Mouse (Mus musculus): ENCODE measurements around the gene Secisbp2l. TPM values are rescaled to one million over a fixed set of nuclear protein-coding genes. Genes with fewer than 3 reads are reported as not detected.

Gene Secisbp2l
- 30.1 and 31.1 TPM in 2 replicates for polyA plus RNA-seq (2016; fragmentation: Nextera tagmentation; extraction: Ambion mirVana)

DNA sequence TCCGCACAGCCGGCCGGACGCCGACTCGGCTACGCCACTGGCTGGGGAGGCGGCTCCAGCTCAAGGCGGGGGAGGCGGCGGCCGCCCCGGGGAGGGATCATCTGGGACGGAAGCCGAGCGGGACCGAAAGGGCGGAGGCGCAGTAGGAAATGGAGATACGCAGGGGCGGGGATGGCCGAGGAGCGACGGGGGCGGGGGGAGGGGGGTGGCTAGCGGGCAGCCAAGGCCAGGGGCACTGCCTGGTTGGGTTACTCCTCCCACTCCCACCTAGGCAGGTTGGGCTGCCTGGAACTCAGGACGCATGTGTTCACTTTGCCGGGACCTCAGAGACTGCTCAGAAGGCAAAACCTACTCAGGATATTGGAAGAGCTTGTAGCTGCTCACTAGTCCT, at the start of gene Secisbp2l:
Secisbp2l (minus strand) TSS at position 152 of the 391 bp plus-strand sequence.
- H3K4me2 ChIP-seq = peak within 1 kb of the TSS; percentile 71
- peak within 1 kb of the TSS; percentile 95 for H3K9ac ChIP-seq
- peak; percentile 96 for ATAC-seq (ENCODE audit: low FRiP score)
- peaks cover 18% of the 10 kb centered on the region for H3K4me1 ChIP-seq
- H3K27ac ChIP-seq = peak within 1 kb of the TSS; percentile 81
- H3K36me3 ChIP-seq (replicated peaks) = no peaks in the 10 kb centered on the region
- H3K4me3 ChIP-seq (replicated peaks) = peak within 1 kb of the TSS; percentile 94
- WGBS = 1% methylated on average over 28 of the region's 28 CpGs
- H3K9me3 ChIP-seq = no peaks in the 10 kb centered on the region
- H3K27me3 ChIP-seq = no peaks in the 10 kb centered on the region

DNA sequence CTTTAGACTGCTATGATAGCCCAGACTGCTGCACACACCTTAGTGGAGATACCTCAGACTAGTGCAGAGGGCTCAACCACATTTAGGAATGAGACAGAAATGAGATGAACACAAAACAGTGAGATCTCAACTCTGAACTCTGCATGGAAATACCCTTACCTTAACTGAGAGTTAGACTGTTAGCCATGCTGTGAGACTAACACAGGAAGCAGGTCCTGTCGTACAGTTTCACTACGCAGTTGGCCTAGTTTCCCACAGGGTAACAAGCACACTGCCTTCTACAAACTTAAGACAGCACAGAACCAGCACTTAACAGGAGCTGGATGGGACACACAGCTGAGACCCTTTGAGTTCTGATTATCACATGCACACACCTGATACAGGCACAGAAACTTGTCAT, 47.3 kb upstream of the Secisbp2l start:
- Histone ChIP-seq H3K4me3 (replicated peaks) (no peak overlapping the region), H3K27ac (no peak overlapping the region), H3K27me3 (no peaks in the 10 kb centered on the region), H3K4me2 (no peak overlapping the region), H3K9ac (no peak overlapping the region), H3K4me1 (no peaks in the 10 kb centered on the region), H3K9me3 (no peaks in the 10 kb centered on the region), H3K36me3 (replicated peaks) (peaks cover 40% of the 10 kb centered on the region)
- ATAC-seq (ENCODE audit: low FRiP score) = no peak
- 88% methylated on average over 2 of the region's 2 CpGs for WGBS

DNA sequence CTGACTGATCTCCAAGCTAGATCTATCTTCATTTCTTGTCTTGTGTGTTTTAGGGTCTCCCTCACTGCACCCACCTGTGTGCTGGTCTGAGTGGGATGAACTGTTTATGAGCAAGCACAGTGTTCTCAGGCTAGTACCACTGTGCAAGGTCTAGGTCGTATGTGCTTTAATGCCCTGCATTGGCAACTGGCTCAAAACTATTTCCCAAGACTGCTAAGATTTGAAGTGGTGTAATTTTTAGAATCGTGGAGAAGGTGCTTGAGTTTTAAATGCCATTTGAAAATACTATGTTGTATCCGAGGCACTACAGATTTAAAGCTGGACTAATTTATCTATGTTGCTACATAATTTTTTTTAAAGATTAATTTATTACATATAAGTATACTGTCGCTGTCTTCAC, 45.2 kb upstream of the Secisbp2l start:
- H3K4me2 ChIP-seq = no peak overlapping the region
- no peak for ATAC-seq (ENCODE audit: low FRiP score)
- 90% methylated on average over 4 of the region's 4 CpGs for WGBS
- H3K27ac ChIP-seq = no peak overlapping the region
- H3K9ac ChIP-seq = no peak overlapping the region
- no peaks in the 10 kb centered on the region for H3K9me3 ChIP-seq
- H3K36me3 ChIP-seq (replicated peaks) = peaks cover 23% of the 10 kb centered on the region
- H3K27me3 ChIP-seq = no peaks in the 10 kb centered on the region
- H3K4me3 ChIP-seq (replicated peaks) = no peak overlapping the region
- no peaks in the 10 kb centered on the region for H3K4me1 ChIP-seq

DNA sequence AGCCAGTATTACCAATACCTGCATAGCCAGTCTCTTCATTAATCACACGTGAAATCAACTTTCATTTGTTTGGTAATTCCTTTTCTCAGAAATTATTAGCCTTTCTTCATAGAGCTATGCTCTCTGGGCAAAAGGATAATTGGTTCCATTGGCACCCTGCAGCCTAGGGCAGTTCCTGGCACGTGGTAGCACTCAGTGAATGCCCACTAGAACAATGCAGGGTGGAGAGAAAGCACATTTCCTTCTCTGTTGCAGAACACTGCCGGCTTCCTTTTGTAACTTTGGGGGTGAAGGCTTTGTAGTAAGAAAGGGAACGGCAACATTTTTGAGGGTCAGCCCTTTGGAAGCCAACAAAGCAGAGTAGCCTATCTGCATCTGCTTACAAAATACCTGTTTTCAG, 43.5 kb upstream of the Secisbp2l start:
- no peak overlapping the region for H3K9ac ChIP-seq
- peaks cover 8% of the 10 kb centered on the region for H3K36me3 ChIP-seq (replicated peaks)
- H3K27ac ChIP-seq = no peak overlapping the region
- H3K9me3 ChIP-seq = no peaks in the 10 kb centered on the region
- no peaks in the 10 kb centered on the region for H3K27me3 ChIP-seq
- no peak overlapping the region for H3K4me3 ChIP-seq (replicated peaks)
- no peak overlapping the region for H3K4me2 ChIP-seq
- no peak for ATAC-seq (ENCODE audit: low FRiP score)
- no peaks in the 10 kb centered on the region; the same call in 1 of the 2 replicates for H3K4me1 ChIP-seq
- 34% methylated on average over 4 of the region's 4 CpGs for WGBS

DNA sequence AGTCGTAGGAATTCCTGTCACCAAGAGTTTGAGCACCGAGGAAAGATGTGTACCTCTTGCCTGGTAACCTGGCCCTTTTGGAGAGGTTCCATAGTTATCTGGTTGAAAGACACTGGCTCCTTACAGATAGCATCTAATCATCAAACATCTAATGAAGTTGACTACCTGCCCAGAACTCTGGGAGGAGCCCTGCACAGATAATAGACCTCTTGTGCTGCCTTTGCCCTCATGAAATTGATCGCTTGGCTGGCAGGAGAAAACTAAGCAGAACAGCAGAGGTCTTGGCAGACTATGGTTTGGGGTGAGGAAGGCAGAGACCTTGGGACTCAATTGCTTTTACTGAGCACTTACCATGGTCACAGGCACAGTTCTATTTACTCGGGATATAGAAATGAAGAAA, 37.7 kb upstream of the Secisbp2l start:
- 91% methylated on average over 4 of the region's 4 CpGs for WGBS
- Histone ChIP-seq H3K4me2 (no peak overlapping the region), H3K27me3 (no peaks in the 10 kb centered on the region), H3K9me3 (no peaks in the 10 kb centered on the region), H3K27ac (no peak overlapping the region), H3K4me1 (no peaks in the 10 kb centered on the region; the same call in 1 of the 2 replicates), H3K36me3 (replicated peaks) (no peaks in the 10 kb centered on the region), H3K9ac (no peak overlapping the region), H3K4me3 (replicated peaks) (no peak overlapping the region)
- ATAC-seq (ENCODE audit: low FRiP score) = no peak

GRCm38 (mm10) chr2:125813972-125814595, 31.4 kb upstream of the Secisbp2l start:
- Histone ChIP-seq H3K9me3 (no peaks in the 10 kb centered on the region), H3K27me3 (no peaks in the 10 kb centered on the region)

GRCm38 (mm10) chr2:125811332-125811731, 28.7 kb upstream of the Secisbp2l start:
- H3K36me3 ChIP-seq (replicated peaks) = no peaks in the 10 kb centered on the region
- no peaks in the 10 kb centered on the region for H3K9me3 ChIP-seq
- H3K27ac ChIP-seq = no peak overlapping the region
- no peak overlapping the region for H3K9ac ChIP-seq
- H3K4me3 ChIP-seq (replicated peaks) = no peak overlapping the region
- WGBS = 85% methylated on average over 2 of the region's 2 CpGs
- no peaks in the 10 kb centered on the region for H3K27me3 ChIP-seq
- no peak for ATAC-seq (ENCODE audit: low FRiP score)
- H3K4me2 ChIP-seq = no peak overlapping the region
- H3K4me1 ChIP-seq = no peaks in the 10 kb centered on the region

More at GRCm38 (mm10) chr2:125813972-125814595, 31.4 kb upstream of the Secisbp2l start:
- Histone ChIP-seq H3K4me2 (no peak overlapping the region), H3K4me3 (replicated peaks) (no peak overlapping the region), H3K4me1 (no peaks in the 10 kb centered on the region), H3K36me3 (replicated peaks) (no peaks in the 10 kb centered on the region), H3K9ac (no peak overlapping the region), H3K27ac (no peak overlapping the region)
- no peak for ATAC-seq (ENCODE audit: low FRiP score)
- 76% methylated on average over 9 of the region's 9 CpGs for WGBS

DNA sequence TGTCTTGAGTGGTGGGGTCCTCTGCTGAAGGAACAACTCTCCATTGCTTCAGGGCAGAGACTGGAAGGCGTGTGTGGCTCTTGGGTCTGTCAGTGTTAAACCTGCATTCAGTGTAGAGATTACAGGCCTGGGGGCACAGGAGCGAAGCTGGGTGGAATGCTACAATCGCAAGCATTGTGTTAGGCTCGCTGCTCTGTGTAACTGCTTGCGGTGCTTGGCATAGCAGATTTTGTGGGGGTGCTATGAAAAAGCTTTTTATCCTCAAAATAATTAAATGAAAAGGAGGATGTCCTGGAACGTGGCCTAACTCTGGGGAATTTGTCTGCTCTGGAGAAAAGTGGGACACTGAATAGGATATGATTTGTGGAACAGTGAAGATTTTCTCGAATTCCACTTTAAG, 26.9 kb upstream of the Secisbp2l start:
- Histone ChIP-seq H3K36me3 (replicated peaks) (no peaks in the 10 kb centered on the region), H3K9me3 (no peaks in the 10 kb centered on the region), H3K4me3 (replicated peaks) (no peak overlapping the region), H3K9ac (no peak overlapping the region), H3K4me2 (no peak overlapping the region), H3K27me3 (no peaks in the 10 kb centered on the region), H3K27ac (no peak overlapping the region), H3K4me1 (no peaks in the 10 kb centered on the region)
- no peak for ATAC-seq (ENCODE audit: low FRiP score)
- 61% methylated on average over 7 of the region's 7 CpGs for WGBS

DNA sequence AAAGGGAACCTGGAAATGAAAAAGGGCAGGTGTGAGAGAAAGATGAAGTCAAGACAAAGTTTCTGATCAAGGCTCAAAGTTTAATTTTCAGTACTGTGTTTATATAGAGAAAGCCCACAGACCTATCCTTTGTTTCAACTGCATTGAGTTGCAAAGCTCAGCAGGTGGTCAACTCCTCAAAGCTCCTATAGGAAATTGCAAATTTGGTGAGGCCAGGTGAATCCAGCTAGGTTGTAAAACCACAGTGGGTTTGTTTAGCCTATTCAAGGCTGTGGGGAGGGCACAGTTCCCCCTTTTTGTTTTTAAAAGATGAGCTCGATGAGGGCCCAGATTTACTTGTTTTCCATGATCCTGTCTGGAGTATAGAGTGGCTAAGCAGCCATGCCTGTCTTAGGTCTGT, 23.2 kb upstream of the Secisbp2l start:
- H3K27me3 ChIP-seq = no peaks in the 10 kb centered on the region
- no peak overlapping the region for H3K27ac ChIP-seq
- H3K4me1 ChIP-seq = no peaks in the 10 kb centered on the region
- no peak overlapping the region for H3K4me3 ChIP-seq (replicated peaks)
- no peak for ATAC-seq (ENCODE audit: low FRiP score)
- H3K4me2 ChIP-seq = no peak overlapping the region
- no peak overlapping the region for H3K9ac ChIP-seq
- WGBS = 44% methylated on average over 1 of the region's 1 CpGs
- H3K36me3 ChIP-seq (replicated peaks) = no peaks in the 10 kb centered on the region
- H3K9me3 ChIP-seq = no peaks in the 10 kb centered on the region

DNA sequence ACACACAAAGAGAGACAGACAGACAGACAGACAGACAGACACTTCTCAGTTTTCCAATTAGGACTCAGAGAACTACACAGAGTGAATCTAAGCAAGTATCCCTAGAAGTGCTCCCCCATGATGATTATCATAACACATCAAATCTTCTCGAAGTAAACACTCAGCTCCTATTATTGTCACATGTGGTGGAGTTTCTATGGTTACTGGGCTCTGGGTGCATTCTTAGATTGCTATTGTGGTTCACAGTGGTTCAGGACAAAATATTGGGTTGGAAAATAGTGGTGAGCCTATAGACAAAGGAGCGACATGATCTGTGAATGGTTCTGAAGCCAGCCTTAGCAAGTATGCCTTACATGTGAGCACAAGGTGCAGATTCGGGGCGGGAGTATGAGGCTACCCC, 19.3 kb upstream of the Secisbp2l start:
- Histone ChIP-seq H3K4me1 (no peaks in the 10 kb centered on the region), H3K9ac (no peak overlapping the region), H3K36me3 (replicated peaks) (no peaks in the 10 kb centered on the region), H3K4me2 (no peak overlapping the region), H3K27me3 (no peaks in the 10 kb centered on the region), H3K4me3 (replicated peaks) (no peak overlapping the region), H3K27ac (no peak overlapping the region), H3K9me3 (no peaks in the 10 kb centered on the region)
- ATAC-seq (ENCODE audit: low FRiP score) = no peak
- WGBS = 77% methylated on average over 4 of the region's 4 CpGs

DNA sequence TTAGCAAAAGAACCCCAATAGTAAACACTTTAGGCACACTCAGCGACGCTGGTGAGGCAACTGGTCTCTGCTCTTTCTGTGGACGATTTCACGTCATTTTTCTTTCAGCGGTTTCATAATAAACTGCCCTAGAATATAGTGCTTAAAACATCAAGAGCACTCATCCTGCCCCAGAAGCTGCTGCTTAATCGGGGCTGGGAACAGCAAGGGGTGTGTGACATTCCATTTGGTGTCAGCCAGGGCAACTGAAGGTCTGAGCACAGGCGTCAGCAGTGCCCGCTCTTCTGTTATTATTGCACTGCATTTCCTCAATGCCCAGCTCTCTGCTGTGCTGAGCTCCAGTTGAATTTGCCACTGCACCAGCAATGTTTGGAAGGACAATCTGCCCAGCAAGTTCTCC, 18.4 kb upstream of the Secisbp2l start:
- H3K9ac ChIP-seq = no peak overlapping the region
- H3K36me3 ChIP-seq (replicated peaks) = no peaks in the 10 kb centered on the region
- no peak overlapping the region for H3K4me2 ChIP-seq
- no peaks in the 10 kb centered on the region for H3K27me3 ChIP-seq
- no peak overlapping the region for H3K4me3 ChIP-seq (replicated peaks)
- WGBS = 70% methylated on average over 8 of the region's 8 CpGs
- no peak overlapping the region for H3K27ac ChIP-seq
- no peaks in the 10 kb centered on the region for H3K4me1 ChIP-seq
- ATAC-seq (ENCODE audit: low FRiP score) = no peak
- H3K9me3 ChIP-seq = no peaks in the 10 kb centered on the region

GRCm38 (mm10) chr2:125800428-125800827, 17.8 kb upstream of the Secisbp2l start:
- no peak for ATAC-seq (ENCODE audit: low FRiP score)
- no peaks in the 10 kb centered on the region for H3K27me3 ChIP-seq
- H3K9me3 ChIP-seq = no peaks in the 10 kb centered on the region
- H3K27ac ChIP-seq = no peak overlapping the region
- H3K4me1 ChIP-seq = no peaks in the 10 kb centered on the region
- H3K4me2 ChIP-seq = no peak overlapping the region
- H3K9ac ChIP-seq = no peak overlapping the region
- 76% methylated on average over 4 of the region's 4 CpGs for WGBS
- no peak overlapping the region for H3K4me3 ChIP-seq (replicated peaks)
- no peaks in the 10 kb centered on the region for H3K36me3 ChIP-seq (replicated peaks)

DNA sequence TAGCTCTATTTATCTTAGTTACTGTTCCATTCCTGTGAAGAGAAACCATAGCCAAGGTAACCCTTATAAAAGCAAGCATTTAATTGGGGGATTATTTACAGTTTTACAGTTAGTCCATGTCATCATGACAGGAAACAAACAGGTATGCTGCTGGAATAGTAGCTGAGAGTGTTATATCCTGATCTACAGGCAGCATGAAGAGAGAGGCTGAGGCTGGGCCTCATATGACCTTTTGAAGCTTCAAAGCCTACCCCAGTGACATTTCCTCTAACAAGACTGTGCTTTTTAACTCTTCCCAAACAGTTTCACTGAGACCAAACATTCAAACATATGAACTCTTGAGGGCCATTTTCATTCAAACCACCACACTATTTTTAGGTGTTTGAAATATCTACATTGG, 15.2 kb upstream of the Secisbp2l start:
- H3K4me2 ChIP-seq = no peak overlapping the region
- H3K4me1 ChIP-seq = no peaks in the 10 kb centered on the region
- no peak overlapping the region for H3K9ac ChIP-seq
- H3K27me3 ChIP-seq = 0 out of 2 replicates have a peak, but pooled peaks cover 1% of the 10 kb centered on the region
- H3K9me3 ChIP-seq = no peaks in the 10 kb centered on the region
- ATAC-seq (ENCODE audit: low FRiP score) = no peak
- H3K36me3 ChIP-seq (replicated peaks) = no peaks in the 10 kb centered on the region
- H3K4me3 ChIP-seq (replicated peaks) = no peak overlapping the region
- no peak overlapping the region for H3K27ac ChIP-seq

Data from forebrain, embryonic 12.5 days (tissue).